Mouse (Mus musculus) limb, embryonic 11.5 days (tissue): ENCODE results near the gene Cxcl14. TPM values are rescaled to one million over a fixed set of nuclear protein-coding genes. Genes with fewer than 3 reads are reported as not detected.
A peak's percentile ranks its signal among the peaks of the same experiment; 100 is the strongest.

Source experiments
- ATAC-seq: fragments of 200-750 bp; cut with Nextera tagmentation; 2 replicates; pipeline ENCODE4 v1.8.0; 2017; ENCODE audit warnings: low read depth; ENCODE audit not compliant: insufficient number of reproducible peaks, low FRiP score, low TSS enrichment
- DNase-seq: peaks from one replicate; pipeline ENCODE4 v3.0.0-alpha.2; 2015; ENCODE audit warnings: low spot score
- H3K27ac ChIP-seq: fragments of 300-500 bp; sonication (generic); replicated peaks from 2 replicates; pipeline ENCODE4 v1.5.1; 2014; ENCODE audit warnings: low read depth, mild to moderate bottlenecking, low read length
- H3K27me3 ChIP-seq: fragments of 300-500 bp; sonication (generic); 2 replicates; pipeline ENCODE4 v1.6.1; 2014; ENCODE audit warnings: mild to moderate bottlenecking, low read length, mixed read lengths; ENCODE audit not compliant: control insufficient read depth, insufficient read depth
- H3K36me3 ChIP-seq: fragments of 300-500 bp; sonication (generic); 2 replicates; pipeline ENCODE4 v1.6.1; 2014; ENCODE audit warnings: mild to moderate bottlenecking, low read length, moderate library complexity, mixed read lengths; ENCODE audit not compliant: control insufficient read depth, insufficient read depth
- H3K4me1 ChIP-seq: fragments of 300-500 bp; sonication (generic); 2 replicates; pipeline ENCODE4 v1.6.1; 2014; ENCODE audit warnings: low read length, mixed read lengths; ENCODE audit not compliant: control insufficient read depth, insufficient read depth
- H3K4me2 ChIP-seq: fragments of 300-500 bp; sonication (generic); 2 replicates; pipeline ENCODE4 v1.6.1; 2014; ENCODE audit warnings: low read depth, mild to moderate bottlenecking, moderate library complexity; ENCODE audit not compliant: severe bottlenecking
- H3K4me3 ChIP-seq: fragments of 300-500 bp; sonication (generic); 2 replicates; pipeline ENCODE4 v1.5.1; 2014; ENCODE audit warnings: low read depth, low read length
- H3K9ac ChIP-seq: fragments of 300-500 bp; sonication (generic); 2 replicates; pipeline ENCODE4 v1.6.1; 2014; ENCODE audit warnings: mild to moderate bottlenecking, low read length
- H3K9me3 ChIP-seq: fragments of 300-500 bp; sonication (generic); 2 replicates; pipeline ENCODE4 v1.6.1; 2016; ENCODE audit warnings: low read length; ENCODE audit not compliant: control insufficient read depth
- WGBS: fragments of 180-500 bp; shearing (Covaris S2); extraction: QIAGEN DNeasy Blood & Tissue Kit; methylation state at CpG from one replicate; pipeline ENCODE4 v1.1.7; 2014; 5-methylcytosine and 5-hydroxymethylcytosine counted together
- polyA plus RNA-seq: library from polyadenylated mRNA; unstranded; fragments of >200 nt; fragmentation: Nextera tagmentation; extraction: Ambion mirVana; gene quantifications from 2 replicates; pipeline ENCODE4 v1.2.1, GENCODE M21; 2014

Gene Cxcl14
- polyA plus RNA-seq, 1 experiment from 2014 or later, result 145 TPM

DNA sequence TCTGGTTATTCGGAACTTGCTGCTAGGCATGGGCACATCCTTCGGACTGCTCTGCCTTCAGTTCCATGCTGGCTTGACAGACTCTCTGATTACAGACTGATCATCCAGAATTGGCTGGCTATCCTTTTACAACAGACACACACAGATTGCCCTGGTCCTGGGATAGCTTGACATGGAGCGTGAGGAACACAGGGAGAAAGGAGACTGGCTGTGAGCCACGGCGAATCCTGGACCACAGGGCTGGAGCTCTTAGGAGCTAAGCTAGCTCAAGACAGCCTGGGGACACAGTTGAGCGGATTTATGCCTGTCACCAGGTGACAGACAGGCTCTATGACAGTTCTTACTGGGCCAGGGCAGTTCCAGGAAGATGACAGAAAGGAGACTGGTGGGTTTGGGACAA, 36.0 kb upstream of the Cxcl14 start:
- no peak for DNase-seq
- H3K4me1 ChIP-seq, result 0 out of 2 replicates have a peak, but pooled peaks cover 5% of the 10 kb centered on the region

DNA sequence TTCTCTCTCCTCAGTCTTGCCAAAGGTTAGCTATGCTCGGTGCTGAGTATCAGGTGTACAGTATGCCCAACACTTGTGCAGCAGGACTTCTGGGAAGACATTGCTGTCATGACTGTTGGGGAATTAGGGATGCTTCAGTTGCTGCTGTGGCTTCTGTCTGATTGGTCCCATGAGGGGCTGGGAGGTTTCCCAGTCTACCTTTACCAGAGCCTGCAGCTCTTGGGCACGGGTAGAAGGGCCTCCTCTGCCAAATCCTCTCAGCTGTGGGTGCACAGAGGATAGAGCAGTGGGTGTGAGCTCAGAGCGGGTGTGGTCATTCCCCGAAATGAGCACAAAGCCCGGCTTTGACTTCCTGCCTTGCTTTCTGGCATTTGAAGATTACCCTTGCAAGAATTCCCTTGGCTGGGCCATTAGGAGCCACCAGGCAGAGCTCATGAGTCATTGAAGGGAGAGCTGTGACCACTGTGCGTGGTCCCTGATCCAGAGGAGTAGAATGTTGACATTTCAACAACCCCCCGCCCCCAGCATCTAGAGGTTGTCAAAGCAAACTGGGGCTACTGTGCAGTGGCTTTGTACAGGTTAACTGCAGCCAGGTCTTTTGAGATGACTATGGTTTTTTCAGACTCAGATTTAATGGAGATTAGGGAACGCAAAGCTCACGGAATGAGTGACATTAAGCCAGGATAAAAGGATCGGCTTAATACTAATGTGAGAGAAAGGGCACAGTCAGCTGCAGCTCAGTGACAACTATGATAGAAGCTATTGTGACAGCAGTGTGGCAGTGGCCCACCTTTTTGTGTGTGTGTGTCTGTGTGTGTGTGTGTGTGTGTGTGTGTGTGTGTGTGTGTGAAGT, 34.5 kb upstream of the Cxcl14 start:
- no peaks in the 10 kb centered on the region for H3K27me3 ChIP-seq
- no peaks in the 10 kb centered on the region for H3K36me3 ChIP-seq
- no peak overlapping the region for H3K4me2 ChIP-seq
- no peak overlapping the region for H3K9ac ChIP-seq
- H3K4me1 ChIP-seq, result 0 out of 2 replicates have a peak, but pooled peaks cover 5% of the 10 kb centered on the region
- H3K4me3 ChIP-seq, result no peak overlapping the region
- DNase-seq (no peak), ATAC-seq (no peak)
- 79% methylated on average over 10 of the region's 10 CpGs for WGBS
- no peak overlapping the region for H3K27ac ChIP-seq
- H3K9me3 ChIP-seq, result no peaks in the 10 kb centered on the region

More for the DNA sequence above, 36.0 kb upstream of the Cxcl14 start:
- no peak for ATAC-seq
- Histone ChIP-seq H3K36me3 (no peaks in the 10 kb centered on the region), H3K4me3 (no peak overlapping the region), H3K4me2 (no peak overlapping the region), H3K27me3 (no peaks in the 10 kb centered on the region), H3K9me3 (no peaks in the 10 kb centered on the region), H3K9ac (no peak overlapping the region), H3K27ac (no peak overlapping the region)
- WGBS, result 78% methylated on average over 6 of the region's 6 CpGs

DNA sequence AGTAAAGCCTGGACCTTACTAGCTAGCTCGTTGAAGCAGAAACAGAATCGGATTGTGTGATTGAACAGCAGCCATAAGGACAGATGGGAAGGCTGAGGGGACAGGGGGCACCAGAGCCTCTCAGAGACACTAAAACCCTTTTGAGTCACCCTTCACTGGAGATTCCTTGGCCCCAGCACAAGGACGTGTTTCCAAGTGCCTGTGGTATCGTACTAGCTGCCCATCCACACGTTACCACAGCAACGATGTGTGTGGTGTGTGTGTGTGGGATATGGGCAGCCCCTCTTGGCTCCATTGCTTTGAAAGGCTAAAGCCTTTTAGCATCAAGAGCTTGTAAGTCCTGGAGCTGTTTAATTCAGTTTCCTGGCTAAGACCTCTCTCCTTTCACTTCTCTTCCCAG, 33.4 kb upstream of the Cxcl14 start:
- 0 out of 2 replicates have a peak, but pooled peaks cover 5% of the 10 kb centered on the region for H3K4me1 ChIP-seq
- WGBS, result 78% methylated on average over 6 of the region's 6 CpGs
- H3K9ac ChIP-seq, result no peak overlapping the region
- H3K9me3 ChIP-seq, result no peaks in the 10 kb centered on the region
- no peaks in the 10 kb centered on the region for H3K36me3 ChIP-seq
- ATAC-seq, result no peak
- H3K4me2 ChIP-seq, result no peak overlapping the region
- no peak for DNase-seq
- H3K27me3 ChIP-seq, result no peaks in the 10 kb centered on the region
- H3K27ac ChIP-seq, result no peak overlapping the region
- H3K4me3 ChIP-seq, result no peak overlapping the region

DNA sequence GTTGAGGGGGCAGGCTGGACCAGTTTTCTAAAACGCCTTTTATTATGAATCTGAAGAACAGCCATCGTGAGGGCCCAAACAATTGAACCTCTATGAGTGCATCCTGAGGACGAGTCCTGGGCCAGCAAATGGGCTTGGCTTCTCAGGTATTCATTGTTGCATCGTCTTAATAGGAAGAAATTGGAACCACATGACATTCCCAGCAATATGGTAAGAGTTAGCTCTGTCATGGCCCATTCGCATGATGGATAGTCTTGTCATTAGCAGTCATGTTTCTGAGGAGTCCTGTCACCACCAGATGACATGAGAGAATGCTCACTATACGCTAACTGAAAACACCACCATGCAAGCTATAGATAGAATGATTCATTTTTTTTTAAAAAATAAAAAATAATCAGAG, 32.8 kb upstream of the Cxcl14 start:
- ATAC-seq (no peak), DNase-seq (no peak)
- whole genome bisulfite sequencing, result 53% methylated on average over 6 of the region's 6 CpGs

DNA sequence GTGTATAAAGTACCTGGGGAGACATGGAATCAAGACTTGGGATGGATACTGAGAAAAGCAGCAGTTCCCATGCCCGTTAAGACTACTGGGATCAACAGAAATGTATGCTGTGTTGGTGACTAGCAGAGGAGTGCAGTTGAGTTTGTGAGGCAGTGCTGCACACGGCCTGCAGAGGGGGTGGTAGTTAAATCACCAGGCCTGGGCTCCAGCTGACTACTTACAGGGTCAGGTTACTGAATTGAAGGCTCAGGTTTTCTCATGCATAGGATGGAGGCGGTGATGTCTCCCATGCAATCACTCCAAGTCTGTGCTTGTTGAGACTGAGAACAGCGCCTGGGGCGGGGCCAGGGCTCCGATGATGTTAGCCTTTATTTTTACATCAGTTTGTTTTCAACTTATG, 31.4 kb upstream of the Cxcl14 start:
- H3K36me3 ChIP-seq, result no peaks in the 10 kb centered on the region
- H3K4me3 ChIP-seq, result no peak overlapping the region
- no peaks in the 10 kb centered on the region for H3K27me3 ChIP-seq
- 0 out of 2 replicates have a peak, but pooled peaks cover 5% of the 10 kb centered on the region for H3K4me1 ChIP-seq
- peak; percentile 75 for DNase-seq
- peak; percentile 54; the same call in 1 of the 2 replicates for ATAC-seq
- H3K27ac ChIP-seq, result no peak overlapping the region; the same call in 1 of the 2 replicates
- 14% methylated on average over 6 of the region's 6 CpGs for WGBS
- H3K4me2 ChIP-seq, result no peak overlapping the region
- H3K9me3 ChIP-seq, result no peaks in the 10 kb centered on the region
- no peak overlapping the region for H3K9ac ChIP-seq

More for the DNA sequence above, 32.8 kb upstream of the Cxcl14 start:
- H3K36me3 ChIP-seq, result no peaks in the 10 kb centered on the region
- no peak overlapping the region for H3K9ac ChIP-seq
- no peak overlapping the region for H3K4me3 ChIP-seq
- no peak overlapping the region for H3K4me2 ChIP-seq
- H3K9me3 ChIP-seq, result no peaks in the 10 kb centered on the region
- H3K27ac ChIP-seq, result no peak overlapping the region
- 0 out of 2 replicates have a peak, but pooled peaks cover 5% of the 10 kb centered on the region for H3K4me1 ChIP-seq
- H3K27me3 ChIP-seq, result no peaks in the 10 kb centered on the region

DNA sequence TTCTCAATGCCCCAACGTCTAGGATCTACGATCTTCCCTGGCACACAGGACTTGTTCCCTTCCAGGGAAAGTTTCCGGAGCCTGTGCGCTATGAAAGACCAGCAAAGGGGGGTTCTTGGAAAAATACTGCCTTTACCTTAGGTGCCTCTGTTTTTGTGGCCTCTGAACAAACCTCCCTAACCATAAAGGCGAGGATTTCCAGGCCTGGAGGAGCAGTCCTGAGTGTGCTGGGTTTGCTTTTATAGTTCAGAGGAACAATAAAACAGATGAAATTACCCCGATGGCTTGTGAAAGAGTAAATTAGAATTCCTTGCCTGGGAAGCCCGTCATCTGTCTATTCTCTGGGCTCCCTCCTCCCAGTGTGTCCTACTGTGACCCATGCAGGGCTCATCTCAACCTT, 25.3 kb upstream of the Cxcl14 start:
- H3K4me1 ChIP-seq, result peaks cover 12% of the 10 kb centered on the region
- no peaks in the 10 kb centered on the region for H3K27me3 ChIP-seq
- no peaks in the 10 kb centered on the region for H3K9me3 ChIP-seq
- no peak overlapping the region for H3K4me3 ChIP-seq
- H3K4me2 ChIP-seq, result no peak overlapping the region
- DNase-seq, result no peak
- no peaks in the 10 kb centered on the region for H3K36me3 ChIP-seq
- WGBS, result 34% methylated on average over 7 of the region's 7 CpGs
- no peak overlapping the region for H3K9ac ChIP-seq
- ATAC-seq, result no peak; the same call in 1 of the 2 replicates
- peak overlapping the region; percentile 80 for H3K27ac ChIP-seq

DNA sequence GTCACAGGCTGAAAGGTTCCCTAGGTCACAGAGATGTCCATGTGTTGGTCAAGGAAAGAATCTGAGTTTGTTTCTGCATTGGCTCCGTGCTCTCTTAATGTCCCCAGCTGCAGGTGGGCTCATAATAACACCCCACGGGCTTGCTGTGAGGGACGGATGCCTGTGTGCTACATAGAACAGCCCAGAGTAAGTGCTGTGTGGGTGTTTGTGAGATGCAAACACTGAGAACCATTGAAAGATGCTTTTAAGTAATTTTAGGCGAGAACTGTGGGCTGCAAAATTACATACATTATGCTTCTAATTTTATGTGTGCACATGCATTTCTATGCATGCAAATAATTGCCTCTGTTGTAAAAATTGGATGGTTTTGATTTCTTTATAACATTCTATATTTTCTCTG, 20.6 kb upstream of the Cxcl14 start:
- ATAC-seq, result no peak
- H3K27ac ChIP-seq, result no peak overlapping the region
- WGBS, result 50% methylated on average over 4 of the region's 4 CpGs

DNA sequence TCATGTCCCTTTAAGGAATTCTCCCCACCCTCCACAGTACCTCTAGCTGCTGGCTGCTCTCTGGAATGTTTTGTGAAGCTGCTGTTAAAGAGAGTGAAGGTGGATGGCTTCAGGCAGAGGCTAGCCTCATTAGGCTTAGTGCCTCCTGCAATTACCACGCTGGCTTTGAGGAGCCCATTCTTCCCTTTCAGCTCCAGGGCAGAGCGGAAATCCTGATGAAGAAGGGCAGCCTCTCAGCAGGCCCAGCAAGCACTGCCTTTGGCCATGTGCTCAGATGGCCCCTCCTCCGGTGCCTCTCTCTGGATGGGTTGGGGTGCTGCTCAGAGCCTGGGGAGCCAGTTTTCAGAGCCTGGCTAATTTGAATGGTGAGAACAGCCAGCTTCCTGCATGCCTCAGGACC, 18.9 kb upstream of the Cxcl14 start:
- Histone ChIP-seq H3K9ac (peak overlapping the region; percentile 27; the same call in 1 of the 2 replicates), H3K4me2 (no peak overlapping the region), H3K27me3 (no peaks in the 10 kb centered on the region), H3K4me3 (no peak overlapping the region), H3K27ac (peak overlapping the region; percentile 36), H3K4me1 (peaks cover 14% of the 10 kb centered on the region), H3K9me3 (peaks cover 4% of the 10 kb centered on the region; the same call in 1 of the 2 replicates), H3K36me3 (no peaks in the 10 kb centered on the region)
- DNase-seq, result peak; percentile 50
- no peak for ATAC-seq
- WGBS, result 25% methylated on average over 3 of the region's 3 CpGs

More for the DNA sequence above, 20.6 kb upstream of the Cxcl14 start:
- peaks cover 22% of the 10 kb centered on the region for H3K4me1 ChIP-seq
- no peaks in the 10 kb centered on the region for H3K27me3 ChIP-seq
- no peak for DNase-seq
- no peaks in the 10 kb centered on the region for H3K9me3 ChIP-seq
- H3K9ac ChIP-seq, result no peak overlapping the region
- H3K36me3 ChIP-seq, result no peaks in the 10 kb centered on the region
- H3K4me3 ChIP-seq, result no peak overlapping the region
- no peak overlapping the region for H3K4me2 ChIP-seq
